Mouse (Mus musculus): Measurements from ENCODE around the gene Sytl3. TPM values are rescaled to one million over a fixed set of nuclear protein-coding genes. Genes with fewer than 3 reads are reported as not detected.
"Not testable (repeated sequence)": the region's sequence is repeated elsewhere in the genome, so short reads cannot be mapped to it uniquely, and the experiment has no call there.

The Sytl3 gene
- polyA plus RNA-seq, 1 experiment from 2014 or later: 0.30 TPM

DNA sequence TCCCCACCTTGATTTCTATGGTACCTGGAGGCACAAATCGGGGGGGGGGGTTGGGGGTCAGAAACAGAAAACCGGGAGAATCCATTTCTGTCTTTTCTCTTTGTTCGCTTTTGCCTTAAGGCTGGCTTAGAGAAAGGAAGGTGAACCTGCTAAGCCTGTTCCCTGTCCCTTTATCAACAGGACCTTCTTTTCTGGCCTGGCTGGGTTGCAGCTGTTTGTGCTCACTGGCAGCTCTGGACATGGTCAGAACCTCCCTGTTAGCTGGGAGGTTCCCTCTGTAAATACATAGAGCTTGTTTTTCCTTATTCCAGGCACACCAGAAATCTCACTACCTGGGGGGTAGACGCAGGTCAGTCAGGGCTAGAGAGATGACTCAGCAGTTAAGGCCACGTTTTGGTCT, 15.4 kb downstream of the Sytl3 start:
- not testable (repeated sequence) for H3K4me1 ChIP-seq (replicated peaks); H3K36me3 ChIP-seq; H3K9ac ChIP-seq; H3K9me3 ChIP-seq (replicated peaks); ATAC-seq (replicated peaks; ENCODE audit: insufficient number of reproducible peaks, insufficient read depth, low FRiP score, low read depth); H3K4me2 ChIP-seq; H3K4me3 ChIP-seq; H3K27me3 ChIP-seq; H3K27ac ChIP-seq
- WGBS: 56% methylated on average over 5 of the region's 5 CpGs

DNA sequence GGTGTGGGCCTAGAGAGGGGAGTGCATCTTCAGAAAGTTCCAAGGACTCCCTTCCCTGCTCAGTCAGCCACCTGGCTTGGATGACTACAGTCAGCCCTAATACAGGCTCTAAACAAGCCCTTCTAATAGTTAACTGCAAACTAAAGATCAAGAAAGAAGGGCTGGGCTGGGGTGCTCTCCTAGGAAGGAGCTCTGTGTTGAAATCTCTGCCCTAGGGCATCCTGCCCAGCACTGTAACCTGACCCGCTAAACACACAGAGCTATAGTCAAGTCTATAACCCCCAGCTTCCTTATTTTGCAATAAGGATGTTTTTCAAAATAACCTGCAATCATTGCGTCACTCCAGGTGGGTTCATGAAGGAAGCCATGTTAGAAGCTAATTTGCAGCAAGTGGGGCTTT, 19.2 kb downstream of the Sytl3 start:
- H3K9ac ChIP-seq; H3K4me2 ChIP-seq; H3K4me1 ChIP-seq (replicated peaks); ATAC-seq (replicated peaks; ENCODE audit: insufficient number of reproducible peaks, insufficient read depth, low FRiP score, low read depth); H3K27ac ChIP-seq; H3K4me3 ChIP-seq; H3K27me3 ChIP-seq; H3K9me3 ChIP-seq (replicated peaks); H3K36me3 ChIP-seq: not testable (repeated sequence)
- WGBS: 60% methylated on average over 1 of the region's 2 CpGs

DNA sequence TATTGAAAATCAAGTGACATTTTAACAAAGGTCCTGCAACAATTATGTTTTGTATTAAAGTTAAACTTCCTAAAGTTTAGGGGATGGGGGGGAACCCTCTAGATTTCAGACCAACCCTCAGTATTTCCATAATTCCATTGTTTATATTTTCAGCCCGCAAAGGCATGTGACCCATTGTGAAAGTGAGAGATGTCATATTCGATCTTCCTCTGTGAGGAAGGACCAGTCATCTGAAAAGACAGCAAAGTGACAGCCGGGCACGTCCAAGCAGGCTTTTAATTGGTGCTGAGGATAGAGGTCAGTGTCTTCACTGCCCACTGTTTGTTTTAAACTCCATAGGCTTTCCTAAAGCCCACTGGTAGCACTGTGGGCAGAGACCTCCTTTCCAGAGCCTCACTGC, 22.8 kb downstream of the Sytl3 start:
- H3K9ac ChIP-seq; ATAC-seq (replicated peaks; ENCODE audit: insufficient number of reproducible peaks, insufficient read depth, low FRiP score, low read depth); H3K4me2 ChIP-seq; H3K27ac ChIP-seq; H3K9me3 ChIP-seq (replicated peaks); H3K4me1 ChIP-seq (replicated peaks); H3K36me3 ChIP-seq; H3K4me3 ChIP-seq; H3K27me3 ChIP-seq: not testable (repeated sequence)
- WGBS: 75% methylated on average over 4 of the region's 4 CpGs

DNA sequence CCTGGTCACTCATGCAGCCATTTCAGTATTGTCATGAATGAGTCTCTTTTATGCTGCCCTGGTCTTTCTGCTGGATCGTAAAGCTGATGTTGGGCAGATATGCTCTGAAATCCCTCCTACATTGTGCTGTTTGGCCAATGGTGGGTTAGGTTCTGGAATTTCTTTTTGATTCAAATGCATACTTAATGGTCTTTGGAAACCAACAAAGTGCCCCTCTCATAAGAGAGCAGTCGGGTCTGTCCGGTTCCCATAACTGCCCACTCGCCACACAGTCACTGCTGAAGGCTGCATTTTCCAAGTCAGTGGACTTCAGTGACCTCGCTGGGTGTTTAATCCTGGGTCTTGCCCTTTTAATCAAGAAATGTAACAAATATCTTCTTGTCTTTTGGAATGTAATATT, 24.8 kb downstream of the Sytl3 start:
- 100% methylated on average over 1 of the region's 5 CpGs for WGBS
- H3K4me1 ChIP-seq (replicated peaks); H3K4me2 ChIP-seq; ATAC-seq (replicated peaks; ENCODE audit: insufficient number of reproducible peaks, insufficient read depth, low FRiP score, low read depth); H3K9ac ChIP-seq; H3K27ac ChIP-seq; H3K4me3 ChIP-seq; H3K36me3 ChIP-seq; H3K27me3 ChIP-seq; H3K9me3 ChIP-seq (replicated peaks): not testable (repeated sequence)

DNA sequence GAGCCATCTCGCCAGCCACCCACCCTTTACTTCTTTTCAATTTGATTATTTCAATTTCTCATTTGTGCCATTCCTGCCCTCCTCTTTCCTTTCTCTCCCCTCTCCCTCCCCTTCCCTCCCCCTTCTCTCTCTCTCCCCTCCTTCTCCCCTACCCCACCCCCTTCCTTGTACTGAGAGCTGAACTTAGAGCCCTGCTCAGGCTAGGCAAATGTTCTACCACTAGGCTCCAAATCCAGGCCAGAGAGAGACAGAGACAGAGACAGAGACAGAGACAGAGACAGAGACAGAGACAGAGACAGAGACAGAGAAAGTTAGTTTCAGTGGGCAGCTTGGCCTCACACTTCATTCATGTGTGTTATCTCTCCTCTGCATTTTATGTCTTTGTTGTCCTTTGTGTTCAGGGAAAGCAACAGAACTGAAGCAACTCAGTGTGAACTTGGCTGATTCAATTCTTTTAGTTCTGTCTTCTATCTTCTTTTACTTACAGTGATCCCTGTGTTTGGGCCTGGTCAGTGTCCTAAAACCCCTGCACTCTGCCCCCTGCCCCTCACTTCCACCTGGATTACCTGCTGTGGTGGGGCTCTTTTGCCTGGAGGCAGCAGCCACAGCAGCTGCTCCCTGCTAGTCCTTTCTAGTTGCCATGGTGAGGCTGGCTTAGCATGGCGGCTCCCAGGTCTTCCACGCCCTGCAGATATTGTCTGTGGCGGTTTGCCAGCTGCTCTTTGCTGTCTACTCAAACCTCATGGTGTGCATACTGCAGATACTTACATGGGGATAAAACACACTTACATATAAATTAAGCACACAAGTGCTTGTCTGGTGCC, 25.8 kb downstream of the Sytl3 start:
- no CpG with 5 or more reads among the region's 4 CpGs for WGBS
- not testable (repeated sequence) for H3K27me3 ChIP-seq; H3K27ac ChIP-seq; H3K36me3 ChIP-seq; H3K4me1 ChIP-seq (replicated peaks); H3K4me3 ChIP-seq; H3K9ac ChIP-seq; H3K9me3 ChIP-seq (replicated peaks); H3K4me2 ChIP-seq
- ATAC-seq (replicated peaks; ENCODE audit: insufficient number of reproducible peaks, insufficient read depth, low FRiP score, low read depth): peak; percentile 57

DNA sequence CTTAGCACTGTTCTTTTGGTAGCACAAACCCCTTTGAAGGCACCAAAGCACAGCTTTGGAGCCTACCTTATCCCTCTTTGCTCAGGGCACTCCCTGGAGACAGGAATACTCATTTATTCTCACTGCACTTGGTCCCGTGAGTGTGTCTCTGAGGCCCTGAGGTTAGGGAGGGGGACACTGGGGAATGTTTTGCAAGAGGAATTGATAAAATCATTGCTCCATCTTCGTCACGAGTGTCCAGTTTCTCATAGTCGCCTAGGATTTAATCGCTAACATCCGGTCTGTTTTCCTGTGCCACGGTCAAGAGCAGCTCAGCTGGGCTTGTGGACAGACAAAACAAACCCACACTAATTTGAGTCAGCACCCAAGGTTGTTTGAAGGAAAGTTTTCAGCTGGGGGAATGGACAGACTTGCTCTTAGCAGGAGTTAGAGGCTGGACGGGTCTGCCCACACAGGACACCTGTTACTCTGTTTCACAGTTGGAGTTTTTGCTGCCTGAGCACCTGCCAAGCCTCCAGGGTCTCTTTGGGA, 26.5 kb downstream of the Sytl3 start:
- not testable (repeated sequence) for H3K9ac ChIP-seq; H3K36me3 ChIP-seq; H3K4me3 ChIP-seq; H3K4me1 ChIP-seq (replicated peaks); H3K27me3 ChIP-seq; H3K4me2 ChIP-seq; H3K9me3 ChIP-seq (replicated peaks); H3K27ac ChIP-seq
- 58% methylated on average over 5 of the region's 8 CpGs for WGBS
- 0 out of 2 replicates have a peak, but pooled peaks have one; percentile 16 for ATAC-seq (replicated peaks; ENCODE audit: insufficient number of reproducible peaks, insufficient read depth, low FRiP score, low read depth)

DNA sequence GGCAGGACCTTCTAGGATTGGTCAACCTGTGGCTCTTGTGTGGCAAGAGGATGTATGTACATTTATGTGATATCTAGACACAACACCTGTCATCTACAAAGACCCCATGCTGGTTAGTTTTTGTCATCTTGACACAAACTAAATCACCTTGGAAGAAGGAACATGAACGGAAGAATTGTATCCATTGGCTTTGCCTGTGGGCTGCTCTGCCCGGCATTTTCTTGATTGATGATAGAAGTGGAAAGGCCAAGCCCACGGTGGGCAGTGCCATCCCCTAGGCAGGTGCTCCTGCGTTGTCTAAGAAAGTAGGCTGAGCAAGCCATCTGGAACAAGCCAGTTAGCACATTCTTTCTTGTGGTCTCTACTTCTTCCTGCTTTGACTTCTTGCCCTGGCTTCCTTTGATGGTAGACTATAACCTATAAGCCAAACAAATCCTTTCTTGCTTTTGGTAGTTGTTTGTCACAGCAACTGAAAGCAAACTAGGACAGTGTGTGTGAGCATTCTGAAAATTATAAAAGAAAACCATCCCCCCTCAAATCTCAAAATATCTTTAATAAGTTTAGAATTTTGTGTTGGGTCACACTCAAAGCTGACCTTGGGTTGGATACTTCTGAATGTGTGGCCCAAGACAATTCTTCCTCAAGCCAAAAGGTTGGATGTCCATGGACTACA, 27.5 kb downstream of the Sytl3 start:
- ATAC-seq (replicated peaks; ENCODE audit: insufficient number of reproducible peaks, insufficient read depth, low FRiP score, low read depth); H3K27ac ChIP-seq; H3K4me3 ChIP-seq; H3K4me2 ChIP-seq; H3K9me3 ChIP-seq (replicated peaks); H3K27me3 ChIP-seq; H3K36me3 ChIP-seq; H3K4me1 ChIP-seq (replicated peaks); H3K9ac ChIP-seq: not testable (repeated sequence)
- WGBS: 90% methylated on average over 3 of the region's 4 CpGs

DNA sequence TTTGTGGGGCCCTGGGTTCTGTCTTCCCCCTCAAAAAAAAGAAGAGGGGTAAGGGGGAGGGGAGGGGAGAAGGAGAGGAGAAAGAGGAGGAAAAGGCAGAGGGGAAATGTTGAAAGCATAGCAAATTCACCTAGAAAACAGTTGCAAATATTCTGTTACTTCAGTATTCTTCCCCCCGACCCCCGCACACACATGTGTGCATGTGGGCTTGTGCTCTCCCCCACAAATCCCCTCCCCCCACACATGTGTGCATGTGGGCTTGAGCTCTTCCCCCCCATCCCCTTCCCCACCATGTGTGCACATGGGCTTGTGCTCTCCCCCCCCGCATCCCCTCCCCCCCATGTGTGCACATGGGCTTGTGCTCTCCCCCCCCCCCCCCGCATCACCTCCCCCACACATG, 30.5 kb downstream of the Sytl3 start:
- ATAC-seq (replicated peaks; ENCODE audit: insufficient number of reproducible peaks, insufficient read depth, low FRiP score, low read depth): not testable (repeated sequence)

DNA sequence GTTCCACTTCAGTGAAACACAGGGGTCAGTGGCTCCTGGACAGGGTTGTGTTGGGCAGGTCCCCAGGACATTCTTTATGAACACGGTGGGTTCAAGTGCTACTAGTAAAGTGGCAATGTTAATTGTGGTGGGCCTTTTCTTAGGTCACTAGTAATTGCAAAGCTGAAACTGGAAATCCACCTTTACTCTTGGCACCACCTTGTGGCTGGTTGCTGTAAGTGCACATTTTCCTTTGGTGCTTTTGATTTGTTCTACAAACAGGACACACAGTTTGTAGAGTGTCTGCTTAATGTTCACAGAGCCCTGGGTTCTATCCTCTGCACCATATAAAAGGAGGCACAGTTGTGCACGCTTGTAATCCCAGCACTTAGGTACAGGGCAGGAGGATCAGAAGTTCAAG, 32.7 kb downstream of the Sytl3 start:
- H3K27me3 ChIP-seq; H3K4me3 ChIP-seq; ATAC-seq (replicated peaks; ENCODE audit: insufficient number of reproducible peaks, insufficient read depth, low FRiP score, low read depth); H3K9me3 ChIP-seq (replicated peaks); H3K36me3 ChIP-seq; H3K4me1 ChIP-seq (replicated peaks); H3K9ac ChIP-seq; H3K4me2 ChIP-seq; H3K27ac ChIP-seq: not testable (repeated sequence)
- 3% methylated on average over 2 of the region's 2 CpGs for WGBS

More for the DNA sequence above, 30.5 kb downstream of the Sytl3 start:
- H3K4me1 ChIP-seq (replicated peaks); H3K27ac ChIP-seq; H3K4me3 ChIP-seq; H3K9ac ChIP-seq; H3K36me3 ChIP-seq; H3K9me3 ChIP-seq (replicated peaks); H3K4me2 ChIP-seq; H3K27me3 ChIP-seq: not testable (repeated sequence)
- 90% methylated on average over 2 of the region's 4 CpGs for WGBS

DNA sequence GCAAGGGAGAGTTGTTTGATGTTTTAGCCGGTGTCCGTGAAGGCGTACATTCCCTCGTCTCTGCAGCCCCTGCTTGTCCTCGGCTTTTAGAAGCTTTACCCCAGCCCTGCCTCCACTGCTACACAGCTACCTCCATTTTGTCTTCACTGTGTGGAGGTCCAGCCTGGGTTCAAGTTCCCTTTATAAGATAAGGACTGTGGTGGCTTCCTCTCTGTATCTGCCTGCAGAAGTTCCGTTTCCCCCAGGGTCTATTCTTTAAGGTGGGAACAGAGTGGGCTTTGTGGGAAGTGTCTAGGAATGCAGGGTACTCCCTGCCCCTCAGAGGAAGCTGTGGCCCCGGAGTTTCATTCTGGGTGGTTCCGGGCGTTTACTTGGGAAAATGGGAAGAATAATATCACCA, 36.8 kb downstream of the Sytl3 start:
- not testable (repeated sequence) for H3K4me1 ChIP-seq (replicated peaks); H3K9me3 ChIP-seq (replicated peaks); H3K4me2 ChIP-seq; H3K36me3 ChIP-seq; H3K9ac ChIP-seq; H3K4me3 ChIP-seq; H3K27ac ChIP-seq; ATAC-seq (replicated peaks; ENCODE audit: insufficient number of reproducible peaks, insufficient read depth, low FRiP score, low read depth); H3K27me3 ChIP-seq
- 79% methylated on average over 9 of the region's 9 CpGs for WGBS

DNA sequence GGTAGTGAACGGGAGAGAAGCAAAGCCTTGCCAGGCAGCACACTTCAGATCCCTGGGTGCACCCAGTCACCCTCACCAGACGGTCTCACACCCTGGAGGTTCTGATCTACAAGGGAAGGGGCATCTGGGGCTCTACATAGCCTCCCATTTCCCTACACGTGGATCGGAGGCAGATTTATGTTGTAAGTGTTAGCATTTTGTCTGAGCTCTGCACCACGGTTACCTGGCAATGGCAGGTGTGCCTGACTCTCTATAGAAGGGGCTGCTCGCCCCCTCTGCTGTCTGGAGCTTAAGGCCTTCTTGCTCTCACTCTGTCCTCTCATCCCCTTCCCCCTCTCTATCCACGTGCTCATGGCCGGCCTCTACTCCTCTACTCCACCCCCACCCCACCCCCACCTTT, 37.6 kb downstream of the Sytl3 start:
- not testable (repeated sequence) for ATAC-seq (replicated peaks; ENCODE audit: insufficient number of reproducible peaks, insufficient read depth, low FRiP score, low read depth); H3K9ac ChIP-seq; H3K9me3 ChIP-seq (replicated peaks); H3K4me2 ChIP-seq; H3K27me3 ChIP-seq; H3K4me1 ChIP-seq (replicated peaks); H3K4me3 ChIP-seq; H3K27ac ChIP-seq; H3K36me3 ChIP-seq
- 55% methylated on average over 8 of the region's 8 CpGs for WGBS
